Mouse (Mus musculus) G1E (cell line): Measurements from ENCODE around the gene Clptm1. TPM values are rescaled to one million over a fixed set of nuclear protein-coding genes. Genes with fewer than 3 reads are reported as not detected.

ENCODE experiments used
- ATAC-seq: 2 replicates; pipeline ENCODE4 v1.8.0; 2016; ENCODE audit warnings: mild to moderate bottlenecking; ENCODE audit not compliant: insufficient number of reproducible peaks, poor library complexity, low FRiP score, severe bottlenecking; ENCODE audit errors: extremely low read depth
- DNase-seq: peaks from one replicate; pipeline ENCODE4 v3.0.0; 2012; ENCODE audit warnings: low spot score
- H3K27me3 ChIP-seq: 2 replicates; pipeline ENCODE4 v1.6.1; 2012; ENCODE audit warnings: mild to moderate bottlenecking, low read length, inconsistent platforms; ENCODE audit not compliant: insufficient read depth
- H3K36me3 ChIP-seq: replicated peaks from 2 replicates; pipeline ENCODE3; 2012; ENCODE audit warnings: mild to moderate bottlenecking, inconsistent platforms
- H3K4me1 ChIP-seq: 2 replicates; pipeline ENCODE4 v1.6.1; 2012; ENCODE audit warnings: low read depth, low read length, inconsistent platforms, mixed read lengths; ENCODE audit not compliant: insufficient read depth
- H3K4me3 ChIP-seq: 2 replicates; pipeline ENCODE4 v1.5.1; 2012; ENCODE audit warnings: low read depth, mild to moderate bottlenecking, inconsistent platforms, low read length, moderate library complexity, mixed read lengths
- H3K9me3 ChIP-seq: replicated peaks from 2 replicates; pipeline ENCODE4 v1.6.1; 2012; ENCODE audit warnings: inconsistent platforms
- CTCF ChIP-seq: IDR thresholded peaks from 2 replicates; pipeline ENCODE4 v1.5.1; 2012; ENCODE audit warnings: low read depth, low read length, inconsistent platforms, mixed read lengths
- GATA1 ChIP-seq: IDR thresholded peaks from 2 replicates; pipeline ENCODE4 v1.6.1; 2012; ENCODE audit warnings: borderline replicate concordance, low read length, inconsistent platforms, mixed read lengths
- GATA2 ChIP-seq: IDR thresholded peaks from 2 replicates; pipeline ENCODE4 v1.6.1; 2012; ENCODE audit warnings: low read depth, low read length, inconsistent platforms, borderline replicate concordance
- POLR2AphosphoS5 ChIP-seq: IDR thresholded peaks from 2 replicates; pipeline ENCODE4 v1.6.1; 2012; ENCODE audit warnings: low read depth, low read length, inconsistent platforms; ENCODE audit not compliant: insufficient replicate concordance
- TAL1 ChIP-seq: conservative IDR thresholded peaks from 2 replicates; pipeline ENCODE4 v1.6.1; 2012; ENCODE audit warnings: low read depth, low read length, inconsistent platforms, mixed read lengths
- polyA plus RNA-seq: library from polyadenylated mRNA; stranded (reverse); fragments of >175 nt; gene quantifications from 2 replicates; pipeline ENCODE4 v1.2.3, GENCODE M21; 2012
- total RNA-seq, 2 experiments: library from RNA; stranded (forward) in 1 of 2; stranded (reverse) in 1 of 2; fragments of 200-1000 nt in 1 of 2; fragments of >200 nt in 1 of 2; fragmentation: Nextera tagmentation in 1 of 2; gene quantifications; 2 replicates each; pipeline ENCODE4 v1.2.3; 2014 to 2017

The Clptm1 gene
- total and polyA plus RNA-seq, 3 experiments, result 26.0 to 74.8 (median 70.0) TPM

DNA sequence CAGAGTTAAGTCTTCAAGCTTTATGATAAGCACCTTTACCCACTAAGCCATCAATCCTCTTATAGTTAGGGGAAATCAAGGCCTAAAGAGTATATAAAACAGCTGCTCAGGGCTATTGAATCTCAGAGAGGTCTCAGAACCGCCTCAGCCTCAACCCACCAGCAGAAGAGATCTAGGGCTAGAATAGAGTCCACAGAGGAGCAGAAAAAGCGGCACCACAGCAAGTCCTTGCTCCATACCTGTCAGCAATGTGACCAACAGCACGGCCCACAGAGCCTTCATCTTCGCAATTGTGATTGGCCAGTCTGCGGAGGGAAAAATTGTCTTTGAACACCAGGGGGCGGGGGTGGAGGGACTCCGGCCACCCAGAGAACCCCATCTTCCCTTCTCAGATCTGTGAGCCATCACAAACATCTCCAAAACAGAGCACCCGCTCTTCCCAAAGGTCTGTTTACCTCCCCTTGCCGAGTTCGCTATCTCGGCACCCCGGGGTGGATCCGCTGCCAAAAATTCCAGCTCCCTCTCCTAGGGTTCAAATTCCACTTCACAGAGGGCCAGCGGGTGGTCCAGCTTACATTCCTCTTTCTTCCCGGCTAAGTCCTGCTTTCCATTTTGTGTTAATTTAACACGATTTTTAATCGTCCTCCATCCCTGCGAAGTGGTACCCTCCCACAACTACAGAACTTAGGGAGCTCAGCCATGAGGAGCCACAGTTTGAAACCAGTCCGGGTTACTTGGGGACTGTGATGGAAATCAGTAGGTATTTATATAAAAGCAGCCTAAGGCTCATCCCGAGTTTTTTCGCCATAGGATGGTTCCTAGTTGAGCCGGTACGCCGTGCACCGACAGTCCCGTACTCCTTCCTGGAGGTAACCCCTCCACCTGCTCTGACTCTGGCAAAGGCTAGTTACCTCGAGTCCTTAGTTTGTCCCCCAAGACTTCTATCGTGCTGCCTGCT lies 33.4 kb upstream of the Clptm1 start:
- ATAC-seq (no peak), DNase-seq (no peak)
- Histone ChIP-seq H3K9me3 (peaks cover 13% of the 10 kb centered on the region), H3K4me1 (peaks cover 88% of the 10 kb centered on the region), H3K4me3 (no peak overlapping the region), H3K36me3 (peaks cover 71% of the 10 kb centered on the region), H3K27me3 (no peaks in the 10 kb centered on the region)
- TF ChIP-seq TAL1 (no peak), GATA1 (no peak)

DNA sequence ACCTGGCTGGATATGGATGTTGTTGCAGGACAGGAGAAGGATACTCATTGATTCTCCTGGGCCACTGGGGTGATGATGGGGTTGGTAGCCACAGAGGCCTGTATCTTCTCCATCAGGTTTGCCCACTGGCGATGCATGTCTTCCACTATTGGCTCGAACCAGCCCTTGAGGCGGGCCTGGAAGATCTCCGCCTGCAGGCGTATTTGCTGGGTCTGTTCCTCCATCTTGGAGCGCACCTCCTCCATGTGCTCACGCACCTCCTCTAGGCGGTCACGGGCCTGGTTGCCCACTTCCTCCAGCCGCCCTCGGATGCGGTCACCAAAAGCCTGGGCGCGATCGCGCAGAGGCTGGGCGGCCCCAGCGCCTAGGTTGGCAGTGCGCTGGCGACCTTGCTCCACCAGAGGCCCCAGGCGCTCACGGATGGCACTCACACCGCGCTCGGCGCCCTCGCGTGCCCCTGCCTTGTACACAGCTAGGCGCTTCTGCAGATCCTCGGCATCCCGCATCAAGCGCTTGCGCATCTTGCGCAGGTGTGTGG lies 31.6 kb upstream of the Clptm1 start:
- DNase-seq, result no peak
- H3K27me3 ChIP-seq, result no peaks in the 10 kb centered on the region
- TF ChIP-seq GATA1 (no peak), TAL1 (no peak), POLR2AphosphoS5 (no peak), GATA2 (no peak), CTCF (no peak)
- peak overlapping the region; percentile 53; the same call in 1 of the 2 replicates for H3K4me3 ChIP-seq
- peaks cover 13% of the 10 kb centered on the region for H3K9me3 ChIP-seq
- H3K4me1 ChIP-seq, result peaks cover 89% of the 10 kb centered on the region
- no peak for ATAC-seq
- H3K36me3 ChIP-seq, result peaks cover 53% of the 10 kb centered on the region

- H3K4me3 ChIP-seq, result no peak overlapping the region; the same call in 1 of the 2 replicates
- H3K36me3 ChIP-seq, result peaks cover 47% of the 10 kb centered on the region
- no peaks in the 10 kb centered on the region for H3K27me3 ChIP-seq
- no peak for DNase-seq
- ATAC-seq, result no peak
- peaks cover 13% of the 10 kb centered on the region for H3K9me3 ChIP-seq
- H3K4me1 ChIP-seq, result peaks cover 91% of the 10 kb centered on the region
- TF ChIP-seq CTCF, result no peak
- no peak for TF ChIP-seq POLR2AphosphoS5
These were observed 31.0 kb upstream of the Clptm1 start for GRCm38 (mm10) chr7:19695881-19696280.

- peak; percentile 31 for DNase-seq
- TF ChIP-seq TAL1, result peak; percentile 59
- no peak for TF ChIP-seq GATA1
- peaks cover 87% of the 10 kb centered on the region for H3K4me1 ChIP-seq
- peaks cover 41% of the 10 kb centered on the region for H3K36me3 ChIP-seq
- H3K27me3 ChIP-seq, result no peaks in the 10 kb centered on the region
- ATAC-seq, result peak; percentile 87
- H3K9me3 ChIP-seq, result peaks cover 13% of the 10 kb centered on the region
- H3K4me3 ChIP-seq, result no peak overlapping the region; the same call in 1 of the 2 replicates
These were observed 30.4 kb upstream of the Clptm1 start for GRCm38 (mm10) chr7:19695213-19695594.

DNA sequence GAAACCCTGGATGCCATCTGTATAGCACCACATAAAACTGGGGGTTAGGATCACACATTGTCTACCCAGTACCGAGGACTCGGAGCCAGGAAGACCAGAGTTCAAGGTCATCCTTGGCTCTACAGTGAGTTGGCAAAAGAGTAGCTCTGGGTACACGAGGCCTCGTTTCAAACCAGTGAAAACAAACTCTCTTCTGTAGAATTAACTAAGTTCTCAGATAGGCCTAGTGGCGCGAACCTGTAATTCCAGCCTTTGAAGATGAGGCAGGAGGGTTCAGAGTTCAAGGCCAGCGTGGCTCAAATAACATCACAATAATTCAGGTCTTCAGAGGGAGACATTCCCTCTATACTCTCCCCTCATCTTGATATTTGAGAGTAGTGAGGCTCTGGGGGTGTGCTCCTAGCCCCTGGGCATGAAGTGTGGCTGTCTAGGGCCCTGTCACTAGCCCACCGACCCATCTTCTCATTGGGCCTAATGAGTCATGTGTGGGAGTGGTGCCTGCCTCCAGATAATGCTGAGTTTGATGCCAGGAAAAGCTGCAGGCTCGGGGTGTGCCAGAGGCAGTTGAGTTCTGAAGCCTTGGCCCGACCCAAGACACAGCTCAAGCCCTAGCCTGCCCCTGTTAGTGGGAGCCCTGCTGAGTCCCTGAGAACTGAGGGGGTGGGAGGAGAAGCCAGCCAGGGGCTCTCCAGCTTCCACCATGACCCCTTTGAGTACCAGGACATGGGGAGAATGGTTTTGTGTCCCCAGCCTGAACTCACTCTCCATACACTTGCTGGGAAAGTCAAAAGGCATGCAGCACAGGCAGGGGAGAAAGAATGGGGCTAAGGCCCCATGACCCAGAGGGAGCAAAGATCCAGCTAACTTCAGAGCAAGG lies 29.7 kb upstream of the Clptm1 start:
- Histone ChIP-seq H3K36me3 (peaks cover 34% of the 10 kb centered on the region), H3K27me3 (no peaks in the 10 kb centered on the region), H3K4me1 (peaks cover 86% of the 10 kb centered on the region), H3K9me3 (peaks cover 13% of the 10 kb centered on the region), H3K4me3 (peak overlapping the region; percentile 34; the same call in 1 of the 2 replicates)
- ATAC-seq, result no peak
- DNase-seq, result no peak
- TF ChIP-seq TAL1 (no peak), POLR2AphosphoS5 (no peak), GATA1 (no peak), CTCF (no peak), GATA2 (no peak)

- ATAC-seq (no peak), DNase-seq (peak; percentile 53)
- Histone ChIP-seq H3K36me3 (peaks cover 23% of the 10 kb centered on the region), H3K4me3 (peak overlapping the region; percentile 47; the same call in 1 of the 2 replicates), H3K4me1 (peaks cover 74% of the 10 kb centered on the region), H3K27me3 (no peaks in the 10 kb centered on the region), H3K9me3 (peaks cover 13% of the 10 kb centered on the region)
- TF ChIP-seq POLR2AphosphoS5, result no peak
- no peak for TF ChIP-seq CTCF
- TF ChIP-seq TAL1, result no peak
- no peak for TF ChIP-seq GATA2
- no peak for TF ChIP-seq GATA1
These were observed 28.6 kb upstream of the Clptm1 start for GRCm38 (mm10) chr7:19693421-19693820.
